Mouse (Mus musculus): ENCODE results near the gene Dcdc2b. TPM values are rescaled to one million over a fixed set of nuclear protein-coding genes. Genes with fewer than 3 reads are reported as not detected.

Gene Dcdc2b
- 0.46 TPM in 1 of 2 replicates, not detected in the other for polyA plus RNA-seq (2012; ENCODE audit: insufficient read depth, low replicate concordance)

DNA sequence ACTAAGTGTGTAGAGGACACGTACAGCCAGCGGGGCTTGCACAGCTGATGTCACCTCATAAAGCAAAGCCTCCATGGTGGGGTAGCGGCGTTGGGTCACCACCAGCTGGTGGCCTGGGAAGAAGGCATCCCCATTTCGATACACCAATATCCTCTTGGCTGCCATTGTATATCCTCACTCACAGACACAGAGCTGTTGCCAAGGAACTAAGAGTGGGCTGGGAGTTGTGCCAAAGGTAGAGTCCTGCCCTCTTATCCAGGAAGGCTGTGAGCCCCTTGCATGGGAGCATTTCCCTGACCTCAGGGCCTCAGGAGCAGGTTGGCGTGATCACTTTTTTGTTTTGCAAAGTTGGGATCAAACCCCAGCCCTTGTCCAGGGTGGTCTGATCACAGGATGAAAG, at the start of gene Dcdc2b:
Gene Dcdc2b, minus strand, starts transcription at position 165 of the 400 bp plus-strand sequence.
- no peak within 1 kb of the TSS for H3K4me3 ChIP-seq (replicated peaks)
- TF ChIP-seq FLI1 (IDR thresholded peaks at IDR 0.05; ENCODE audit: low read length) (no peak), GATA1 (IDR thresholded peaks at IDR 0.05; ENCODE audit: borderline replicate concordance, low read length) (no peak)
- H3K36me3 ChIP-seq (replicated peaks; ENCODE audit: low read length): peaks cover 76% of the 10 kb centered on the region
- no peaks in the 10 kb centered on the region for H3K9me3 ChIP-seq
- peaks cover 25% of the 10 kb centered on the region for H3K4me1 ChIP-seq
- no peaks in the 10 kb centered on the region for H3K27me3 ChIP-seq (replicated peaks)

DNA sequence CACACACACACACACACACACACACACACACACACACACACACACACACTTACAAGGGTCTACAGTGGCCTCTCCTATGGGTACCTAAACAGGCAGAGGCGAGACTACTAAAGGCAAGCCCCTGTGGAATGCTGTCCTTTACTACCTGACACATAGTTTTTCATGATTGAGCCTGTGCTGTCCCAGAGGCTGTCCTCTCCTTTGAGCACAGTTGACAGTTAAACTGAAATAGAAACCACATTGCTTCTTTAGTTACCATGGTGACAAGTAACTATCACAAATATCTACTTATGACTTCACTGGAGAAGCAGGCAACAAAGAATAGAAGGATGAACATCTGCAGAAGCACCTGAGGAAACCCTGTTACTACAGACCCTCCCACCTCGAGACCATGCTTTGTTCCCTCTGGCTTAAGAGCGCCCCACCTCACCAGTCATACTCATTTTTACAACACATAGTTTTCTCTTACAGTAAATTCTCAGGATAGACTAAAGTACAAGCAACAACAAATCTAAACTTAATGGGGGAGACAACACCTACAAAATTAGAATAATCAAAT, 48.3 kb upstream of the Dcdc2b start:
- H3K27me3 ChIP-seq (replicated peaks): no peaks in the 10 kb centered on the region
- H3K4me1 ChIP-seq: peaks cover 21% of the 10 kb centered on the region
- H3K36me3 ChIP-seq (replicated peaks; ENCODE audit: low read length): peaks cover 63% of the 10 kb centered on the region
- H3K9me3 ChIP-seq: no peaks in the 10 kb centered on the region
- no peak overlapping the region for H3K4me3 ChIP-seq (replicated peaks)
- TF ChIP-seq FLI1 (IDR thresholded peaks at IDR 0.05; ENCODE audit: low read length) (no peak), GATA1 (IDR thresholded peaks at IDR 0.05; ENCODE audit: borderline replicate concordance, low read length) (no peak)

DNA sequence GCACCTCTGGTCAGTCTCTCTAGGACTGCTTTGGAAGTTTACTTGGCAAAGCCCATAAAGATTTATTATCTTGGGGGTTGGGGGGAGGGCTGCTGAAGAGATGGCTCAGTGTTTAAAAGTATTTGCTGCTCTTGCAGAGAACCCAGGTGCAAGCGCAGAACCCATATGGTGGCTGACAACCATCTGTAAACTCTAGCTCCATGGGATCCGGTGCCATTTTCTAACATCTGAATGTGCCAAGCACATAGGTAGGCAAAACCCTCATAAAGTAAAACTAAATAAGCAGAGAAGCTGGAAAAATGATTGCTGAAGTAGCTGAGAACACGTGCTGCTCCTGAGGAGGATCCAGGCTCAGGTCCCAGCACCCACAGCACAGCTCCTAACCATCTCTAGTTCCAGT, 47.5 kb upstream of the Dcdc2b start:
- H3K9me3 ChIP-seq: no peaks in the 10 kb centered on the region
- TF ChIP-seq GATA1 (IDR thresholded peaks at IDR 0.05; ENCODE audit: borderline replicate concordance, low read length) (no peak), FLI1 (IDR thresholded peaks at IDR 0.05; ENCODE audit: low read length) (no peak)
- peaks cover 67% of the 10 kb centered on the region for H3K36me3 ChIP-seq (replicated peaks; ENCODE audit: low read length)
- H3K4me1 ChIP-seq: peaks cover 21% of the 10 kb centered on the region
- no peak overlapping the region for H3K4me3 ChIP-seq (replicated peaks)
- H3K27me3 ChIP-seq (replicated peaks): no peaks in the 10 kb centered on the region

DNA sequence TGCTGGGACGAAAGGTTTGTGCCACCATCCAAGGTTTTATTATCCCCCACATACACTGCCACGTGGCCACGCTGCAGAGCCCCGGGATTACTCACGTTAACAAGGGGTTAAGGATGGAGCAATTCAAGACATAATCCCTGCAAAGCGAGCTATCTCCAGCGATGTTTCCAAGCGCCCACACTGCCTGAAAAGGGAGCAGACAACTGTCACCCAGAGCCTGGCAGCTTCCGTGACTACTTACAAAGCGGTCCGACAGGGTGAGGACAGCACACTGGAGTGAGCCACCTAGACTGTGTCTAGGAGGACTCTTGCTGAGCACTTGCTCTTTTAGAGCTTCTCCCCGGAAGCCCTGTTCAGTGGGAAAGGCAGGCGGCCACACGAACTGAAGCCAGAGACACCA, 40.7 kb upstream of the Dcdc2b start:
- H3K4me1 ChIP-seq: peaks cover 8% of the 10 kb centered on the region
- H3K4me3 ChIP-seq (replicated peaks): no peak overlapping the region
- H3K9me3 ChIP-seq: no peaks in the 10 kb centered on the region
- peaks cover 94% of the 10 kb centered on the region for H3K36me3 ChIP-seq (replicated peaks; ENCODE audit: low read length)
- TF ChIP-seq GATA1 (IDR thresholded peaks at IDR 0.05; ENCODE audit: borderline replicate concordance, low read length): no peak
- no peak for TF ChIP-seq FLI1 (IDR thresholded peaks at IDR 0.05; ENCODE audit: low read length)
- no peaks in the 10 kb centered on the region for H3K27me3 ChIP-seq (replicated peaks)

DNA sequence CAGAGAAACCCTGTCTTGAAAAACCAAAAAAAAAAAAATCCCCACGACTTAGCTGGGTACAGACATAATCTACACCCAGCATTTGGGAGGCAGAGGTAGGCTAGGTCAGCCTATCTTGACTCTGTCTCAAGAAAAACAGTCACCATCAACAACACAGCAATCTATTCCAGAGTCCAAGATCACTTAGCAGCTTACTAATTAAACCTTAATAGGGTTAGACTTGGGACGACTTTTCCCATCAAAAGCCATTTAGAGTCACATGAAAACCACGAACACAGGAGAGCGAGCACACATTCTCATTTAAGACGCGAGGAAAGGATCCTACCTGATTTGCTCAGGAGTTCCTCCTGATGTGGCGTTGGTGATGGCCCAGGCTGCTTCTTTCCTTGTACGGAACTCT, 36.3 kb upstream of the Dcdc2b start:
- no peak overlapping the region for H3K4me3 ChIP-seq (replicated peaks)
- no peaks in the 10 kb centered on the region for H3K9me3 ChIP-seq
- peaks cover 97% of the 10 kb centered on the region for H3K36me3 ChIP-seq (replicated peaks; ENCODE audit: low read length)
- H3K4me1 ChIP-seq: peaks cover 22% of the 10 kb centered on the region
- no peaks in the 10 kb centered on the region for H3K27me3 ChIP-seq (replicated peaks)
- no peak for TF ChIP-seq GATA1 (IDR thresholded peaks at IDR 0.05; ENCODE audit: borderline replicate concordance, low read length)
- TF ChIP-seq FLI1 (IDR thresholded peaks at IDR 0.05; ENCODE audit: low read length): no peak

DNA sequence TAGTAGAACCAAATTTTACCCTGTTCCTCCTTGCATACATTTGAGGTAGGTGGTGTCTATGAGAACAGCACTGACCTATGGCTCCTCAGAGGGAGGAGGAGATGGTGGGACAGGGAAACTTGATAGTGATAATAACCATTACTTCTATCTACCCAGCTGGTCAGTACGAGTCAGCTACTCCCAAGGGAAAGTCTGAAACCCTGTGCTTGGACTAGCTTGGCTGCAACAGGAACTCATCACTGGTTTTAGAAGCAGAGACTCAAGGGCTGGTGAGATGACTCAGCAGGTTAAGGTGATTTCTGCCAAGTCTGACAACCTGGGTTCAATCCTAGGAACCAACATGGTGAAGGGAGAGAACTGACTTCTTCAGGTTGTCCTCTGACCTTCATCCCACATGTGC, 34.6 kb upstream of the Dcdc2b start:
- H3K36me3 ChIP-seq (replicated peaks; ENCODE audit: low read length): peaks cover 97% of the 10 kb centered on the region
- TF ChIP-seq GATA1 (IDR thresholded peaks at IDR 0.05; ENCODE audit: borderline replicate concordance, low read length) (no peak), FLI1 (IDR thresholded peaks at IDR 0.05; ENCODE audit: low read length) (no peak)
- no peaks in the 10 kb centered on the region for H3K9me3 ChIP-seq
- no peak overlapping the region for H3K4me3 ChIP-seq (replicated peaks)
- no peaks in the 10 kb centered on the region for H3K27me3 ChIP-seq (replicated peaks)
- H3K4me1 ChIP-seq: peaks cover 27% of the 10 kb centered on the region

DNA sequence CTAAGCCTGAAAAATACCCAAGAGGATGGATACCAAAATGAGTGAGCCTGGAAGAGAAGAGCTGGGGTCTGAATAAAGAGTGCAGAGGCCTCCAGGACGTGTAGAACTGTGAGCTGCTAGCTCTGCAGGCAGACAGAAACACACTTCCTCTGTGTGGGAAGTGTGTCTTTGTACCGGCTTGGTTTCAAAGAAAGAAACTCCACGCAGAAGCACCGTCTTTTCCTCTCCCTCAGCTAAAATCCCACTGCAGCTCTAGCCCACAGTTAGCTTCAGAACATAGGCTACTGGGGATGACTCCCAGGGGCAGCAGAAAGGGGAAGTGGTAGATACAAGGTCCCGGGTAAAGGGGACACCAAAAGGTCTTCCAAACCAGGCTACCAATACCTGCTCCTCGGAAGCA, 31.1 kb upstream of the Dcdc2b start:
- no peak for TF ChIP-seq FLI1 (IDR thresholded peaks at IDR 0.05; ENCODE audit: low read length)
- no peak for TF ChIP-seq GATA1 (IDR thresholded peaks at IDR 0.05; ENCODE audit: borderline replicate concordance, low read length)
- no peaks in the 10 kb centered on the region for H3K9me3 ChIP-seq
- H3K27me3 ChIP-seq (replicated peaks): no peaks in the 10 kb centered on the region
- H3K36me3 ChIP-seq (replicated peaks; ENCODE audit: low read length): peaks cover 72% of the 10 kb centered on the region
- H3K4me1 ChIP-seq: peaks cover 26% of the 10 kb centered on the region
- no peak overlapping the region for H3K4me3 ChIP-seq (replicated peaks)

DNA sequence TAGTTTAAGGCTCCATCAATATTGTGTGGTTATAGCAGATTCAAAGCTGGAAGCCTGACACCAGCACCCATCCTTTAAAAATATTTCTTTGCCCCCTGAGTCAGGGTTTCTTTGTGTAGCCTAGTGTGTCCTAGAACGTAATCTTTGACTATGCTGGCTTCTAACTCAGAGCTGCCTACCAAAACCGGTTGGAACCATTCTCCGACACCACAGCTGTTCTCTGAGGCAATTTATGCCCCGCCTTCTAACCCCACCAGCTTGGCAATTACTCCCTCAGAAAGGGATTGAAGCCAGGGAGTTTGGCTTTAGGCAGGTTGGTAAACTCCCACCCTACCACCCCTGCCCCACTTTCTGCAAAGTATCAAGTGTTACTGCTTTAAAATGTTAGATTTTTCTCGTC, 27.7 kb upstream of the Dcdc2b start:
- Histone ChIP-seq H3K9me3 (no peaks in the 10 kb centered on the region), H3K36me3 (replicated peaks; ENCODE audit: low read length) (peaks cover 62% of the 10 kb centered on the region), H3K4me3 (replicated peaks) (peak overlapping the region; percentile 95), H3K4me1 (peaks cover 48% of the 10 kb centered on the region), H3K27me3 (replicated peaks) (no peaks in the 10 kb centered on the region)
- no peak for TF ChIP-seq FLI1 (IDR thresholded peaks at IDR 0.05; ENCODE audit: low read length)
- TF ChIP-seq GATA1 (IDR thresholded peaks at IDR 0.05; ENCODE audit: borderline replicate concordance, low read length): no peak

DNA sequence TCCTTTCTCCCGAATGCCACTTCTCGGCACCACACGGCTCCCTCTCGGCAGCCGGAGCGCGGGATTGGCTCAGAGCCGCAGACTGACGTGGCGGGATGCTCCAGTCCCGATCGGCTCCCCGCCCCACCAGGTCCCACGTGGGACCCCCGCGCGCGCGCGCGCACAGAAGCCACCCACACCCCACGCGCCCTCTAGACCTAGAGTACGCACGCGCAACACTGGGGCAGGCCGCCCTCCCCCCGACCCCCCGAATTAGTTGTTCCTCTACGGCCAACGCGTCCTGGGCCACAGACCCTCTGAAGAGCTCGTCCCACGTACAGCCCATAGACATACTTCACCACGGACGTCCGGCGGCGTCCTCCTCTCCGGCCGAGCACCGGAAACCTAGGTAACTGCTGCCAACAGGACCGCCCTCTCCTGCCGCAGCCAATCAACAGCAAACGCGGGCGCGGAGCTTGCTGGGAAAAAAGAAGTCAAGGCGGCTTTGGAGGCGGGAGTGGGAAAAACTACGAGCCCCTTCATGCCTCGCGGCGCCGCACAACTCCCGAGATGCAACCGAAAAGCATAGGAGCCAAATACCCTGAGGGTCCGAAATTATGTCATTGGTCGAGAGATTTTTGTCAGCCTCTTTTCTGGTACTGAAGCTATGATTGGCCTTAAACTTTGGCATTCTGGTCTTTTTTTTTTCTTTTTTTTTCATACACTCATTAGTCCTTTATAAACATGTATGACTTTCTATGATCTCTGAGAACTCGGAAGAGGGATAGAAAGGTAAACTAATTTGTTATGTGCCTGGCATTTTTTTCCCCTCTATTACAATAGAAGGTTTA, 26.8 kb upstream of the Dcdc2b start, which contains the start of gene Txlna:
Gene Txlna, minus strand, starts transcription at position 428 of the 830 bp plus-strand sequence.
- Histone ChIP-seq H3K27me3 (replicated peaks) (no peaks in the 10 kb centered on the region), H3K4me3 (replicated peaks) (peak within 1 kb of the TSS; percentile 95), H3K4me1 (peaks cover 46% of the 10 kb centered on the region), H3K9me3 (no peaks in the 10 kb centered on the region), H3K36me3 (replicated peaks; ENCODE audit: low read length) (peaks cover 62% of the 10 kb centered on the region)
- no peak for TF ChIP-seq GATA1 (IDR thresholded peaks at IDR 0.05; ENCODE audit: borderline replicate concordance, low read length)
- TF ChIP-seq FLI1 (IDR thresholded peaks at IDR 0.05; ENCODE audit: low read length): no peak

DNA sequence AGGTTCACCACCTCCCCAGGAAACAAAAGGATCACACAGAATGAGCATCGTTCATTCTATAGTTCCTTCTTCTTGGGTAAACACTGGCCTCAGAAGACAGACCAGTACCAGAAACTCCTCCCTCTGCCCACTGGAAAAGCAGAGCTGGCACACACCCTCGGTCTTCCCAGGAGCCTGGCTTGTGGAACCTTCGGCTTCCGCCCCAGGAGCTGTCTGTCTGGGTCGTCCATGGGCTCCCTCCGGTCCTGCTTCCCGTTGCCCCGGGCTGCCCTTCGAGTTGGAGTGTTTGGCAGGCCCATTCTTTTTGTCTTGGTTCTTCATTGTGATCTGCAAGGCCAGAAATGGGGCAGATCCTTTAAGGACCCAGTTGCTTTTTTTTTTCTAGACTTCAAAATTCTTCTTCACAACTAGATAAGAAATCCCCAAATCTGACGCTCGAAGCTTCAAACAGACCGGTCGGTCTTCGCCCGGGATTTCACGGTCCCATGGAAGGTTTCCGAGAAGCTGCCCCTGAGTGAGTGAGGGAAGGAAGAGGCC, 26.1 kb upstream of the Dcdc2b start:
- Histone ChIP-seq H3K27me3 (replicated peaks) (no peaks in the 10 kb centered on the region), H3K4me1 (peaks cover 39% of the 10 kb centered on the region), H3K36me3 (replicated peaks; ENCODE audit: low read length) (peaks cover 61% of the 10 kb centered on the region), H3K9me3 (no peaks in the 10 kb centered on the region), H3K4me3 (replicated peaks) (peak overlapping the region; percentile 95)
- TF ChIP-seq GATA1 (IDR thresholded peaks at IDR 0.05; ENCODE audit: borderline replicate concordance, low read length) (no peak), FLI1 (IDR thresholded peaks at IDR 0.05; ENCODE audit: low read length) (no peak)
